Mouse (Mus musculus) urinary bladder, postnatal 4 days (tissue): ENCODE measurements around the gene Baz2b.
A peak's percentile ranks its signal among the peaks of the same experiment; 100 is the strongest.

Experiments used
- DNase-seq, 2 experiments: peaks; one replicate each; pipeline ENCODE4 v3.0.0; 2021 to 2022; ENCODE audit warnings: low spot score in 2 of 2

The Baz2b gene

GRCm38 (mm10) chr2:60209703-60210651 is at the start of gene Baz2b, which contains the start of gene March7:
TSS of gene Baz2b (minus strand) at chr2:60209839.
TSS of gene March7 (plus strand) at chr2:60209887.
- DNase-seq = peak; percentile 86 to 89

DNA sequence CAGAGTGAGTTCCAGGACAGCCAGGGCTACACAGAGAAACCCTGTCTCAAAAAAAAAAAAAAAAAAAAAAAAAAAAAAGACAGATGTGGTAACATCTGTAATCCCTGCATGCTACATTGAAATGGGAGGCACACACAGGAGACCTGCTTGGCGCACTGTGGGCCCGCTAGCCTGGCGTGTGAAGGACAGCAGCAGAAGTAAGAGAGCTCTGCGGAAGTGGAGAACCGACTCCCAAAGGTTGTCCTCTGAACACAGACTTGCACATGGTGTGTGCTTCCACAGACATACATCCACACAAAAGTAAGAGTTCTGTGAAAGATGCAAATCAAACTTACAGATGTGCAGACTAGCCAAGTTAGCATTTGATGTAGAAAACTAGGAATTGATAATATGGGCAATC is 49.5 kb upstream of the Baz2b start:
- no peak for DNase-seq

DNA sequence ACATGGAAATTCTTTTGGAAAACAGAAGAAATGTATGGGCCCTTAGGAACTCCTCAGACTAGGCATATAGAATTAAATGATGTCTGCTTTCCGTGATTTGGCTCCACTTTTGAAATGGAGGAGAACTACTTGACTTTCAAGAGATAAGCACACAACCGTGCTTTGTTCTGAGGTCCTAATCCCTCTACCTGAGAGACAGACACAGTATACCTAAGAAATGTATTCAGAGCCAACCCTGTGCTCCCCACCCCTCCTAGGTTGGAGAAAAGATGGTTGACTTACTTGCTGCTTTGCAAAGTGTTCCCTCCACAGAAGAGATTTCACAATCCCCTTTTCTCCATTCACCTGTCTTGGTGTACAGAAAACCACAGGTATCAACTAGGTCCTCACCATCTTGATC is 47.1 kb upstream of the Baz2b start:
- no peak for DNase-seq

- DNase-seq = no peak
Observed at GRCm38 (mm10) chr2:60253506-60253905, 43.9 kb upstream of the Baz2b start.

DNA sequence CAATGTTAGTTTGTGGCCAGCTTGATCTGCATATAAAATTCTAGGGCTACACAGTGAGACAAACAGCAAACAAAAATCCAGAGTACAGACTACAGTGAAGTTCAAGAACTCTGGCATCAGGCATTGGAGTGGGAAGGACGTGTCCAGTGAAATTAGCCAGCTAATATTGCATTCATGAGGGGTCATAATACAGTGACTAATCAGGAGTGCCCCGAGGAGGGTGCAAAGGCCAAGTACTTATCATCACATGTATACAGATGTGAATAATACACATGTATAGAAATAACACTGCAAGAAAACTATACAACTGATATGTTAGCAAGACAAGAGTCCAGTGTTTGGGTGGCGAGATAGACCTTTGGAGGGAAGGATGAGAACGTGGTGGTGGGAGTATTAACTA is 43.1 kb upstream of the Baz2b start:
- no peak for DNase-seq

DNA sequence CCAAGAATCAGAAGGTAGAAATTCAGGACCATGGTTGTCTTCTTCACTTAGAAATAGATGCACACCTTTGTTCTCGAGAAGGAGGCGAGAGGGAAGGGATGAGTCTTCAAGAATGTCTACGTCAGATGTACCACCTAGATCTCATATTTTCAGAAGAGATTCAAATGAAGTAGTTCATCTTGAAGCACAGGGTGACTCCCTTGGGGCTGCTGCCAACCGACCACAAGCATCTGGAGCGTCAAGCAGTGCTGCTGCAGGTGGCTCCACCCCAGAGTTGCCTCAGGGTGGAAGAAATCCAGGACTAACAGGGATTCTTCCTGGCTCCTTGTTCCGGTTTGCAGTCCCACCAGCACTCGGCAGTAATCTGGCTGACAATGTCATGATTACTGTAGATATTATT is 24.9 kb upstream of the Baz2b start:
- DNase-seq = no peak

DNA sequence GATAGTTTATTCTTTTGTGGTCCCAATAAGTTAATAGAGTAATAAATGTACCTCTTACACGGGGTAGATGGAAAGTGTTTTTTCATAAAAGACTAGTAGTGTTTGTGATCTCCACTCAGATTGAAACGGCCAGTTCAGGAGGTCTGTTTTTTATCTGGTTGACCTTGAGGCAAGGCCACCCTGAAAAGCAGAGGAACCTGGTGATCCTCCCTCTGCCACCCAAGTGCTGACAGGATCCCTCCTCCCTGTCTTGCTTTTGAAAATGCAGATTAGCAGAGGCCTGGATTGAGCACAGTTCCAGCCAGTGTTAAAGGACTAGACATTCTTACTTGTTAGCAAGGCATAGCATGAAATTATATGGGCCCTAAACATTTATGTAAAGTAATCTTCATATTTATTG is 23.5 kb upstream of the Baz2b start:
- no peak for DNase-seq

- DNase-seq = no peak
Observed at GRCm38 (mm10) chr2:60230361-60230760, 20.7 kb upstream of the Baz2b start.

- no peak for DNase-seq
Observed at GRCm38 (mm10) chr2:60228470-60228869, 18.8 kb upstream of the Baz2b start.

DNA sequence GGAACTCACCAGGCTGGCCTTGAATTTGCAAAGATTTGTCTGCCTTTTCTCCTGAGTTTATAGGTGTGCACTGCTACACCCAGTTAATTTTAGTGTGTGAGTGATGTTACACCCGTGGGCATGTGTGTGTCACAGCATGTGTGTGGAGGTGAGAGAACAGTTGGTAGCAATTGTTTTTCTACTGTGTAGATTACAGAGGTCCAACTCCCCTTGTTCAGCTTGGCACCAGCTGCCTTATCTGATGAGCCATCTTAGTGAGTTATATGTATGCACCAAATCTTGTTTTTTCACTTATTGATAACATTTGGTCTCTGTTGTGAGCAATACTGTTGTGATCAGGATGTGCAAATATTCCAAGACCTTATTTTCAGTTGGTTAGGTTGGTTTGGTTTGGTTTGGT is 13.8 kb upstream of the Baz2b start:
- no peak for DNase-seq

DNA sequence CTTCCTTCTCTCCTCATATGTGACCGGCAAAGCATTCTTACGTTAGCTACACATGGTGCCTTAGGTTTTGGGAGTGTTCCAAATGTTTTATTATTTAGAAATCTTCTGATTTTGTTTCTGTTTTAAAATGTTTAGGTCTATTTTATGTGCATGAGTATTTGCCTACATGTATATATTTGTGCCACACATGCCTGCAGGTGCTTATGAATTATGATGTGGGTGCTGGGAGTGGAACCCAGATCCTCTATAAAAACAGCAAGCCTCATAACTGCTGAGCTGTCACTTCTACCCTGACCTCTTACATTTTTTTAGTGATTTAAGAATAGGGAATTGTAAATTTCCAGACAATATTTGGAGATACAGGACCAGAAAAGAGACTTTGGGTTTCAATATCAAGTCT is 12.3 kb upstream of the Baz2b start:
- no peak for DNase-seq

DNA sequence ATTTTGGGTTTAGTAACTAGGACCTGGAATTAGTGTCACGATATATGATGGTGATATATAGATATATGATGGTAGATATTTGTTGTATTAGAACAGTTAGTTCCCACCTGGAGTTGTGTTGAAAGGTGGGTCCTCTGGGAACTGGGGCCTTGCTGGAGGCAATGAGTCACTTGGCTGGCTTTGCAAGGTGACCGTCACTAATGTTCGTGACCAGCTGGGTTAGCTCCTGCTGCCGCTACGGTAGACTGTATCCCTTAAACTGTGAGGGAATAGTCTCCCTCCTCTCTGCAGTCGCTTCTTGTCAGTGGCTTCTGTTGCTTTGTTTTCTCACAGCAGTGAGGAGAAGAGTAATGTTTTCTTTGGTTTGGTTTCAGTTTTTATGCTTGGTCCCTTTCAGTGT is 11.6 kb upstream of the Baz2b start:
- no peak for DNase-seq

- no peak for DNase-seq
Observed at GRCm38 (mm10) chr2:60217620-60218019, 8.0 kb upstream of the Baz2b start.

DNA sequence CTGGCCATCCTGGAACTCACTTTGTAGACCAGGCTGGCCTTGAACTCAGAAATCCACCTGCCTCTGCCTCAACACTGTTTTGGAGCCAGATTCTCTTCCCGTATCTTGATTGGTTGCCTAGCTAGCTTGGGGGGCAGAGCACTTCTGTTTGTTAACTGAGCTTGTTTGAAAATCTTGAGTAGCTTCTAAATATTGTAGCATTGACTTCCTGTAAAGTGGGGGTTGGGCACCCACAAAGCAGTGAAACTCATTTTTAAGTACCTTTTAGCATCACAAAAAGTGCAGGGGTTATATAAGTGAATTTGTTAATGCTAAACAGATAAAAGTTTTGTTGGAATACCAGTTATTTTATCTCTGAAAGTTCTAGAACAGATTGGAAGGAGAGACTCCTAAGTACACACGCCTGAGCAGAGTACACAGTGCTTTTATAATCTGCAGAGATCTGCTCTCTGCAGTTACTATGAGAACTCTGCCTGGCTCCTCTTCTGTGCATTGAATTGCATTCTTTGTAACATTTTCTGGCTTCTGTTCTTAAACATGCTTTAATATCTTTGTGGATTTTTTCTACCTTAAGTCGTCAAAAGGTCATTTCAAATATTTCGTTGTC is 7.0 kb upstream of the Baz2b start:
- no peak for DNase-seq

GRCm38 (mm10) chr2:60214683-60215082 is 5.0 kb upstream of the Baz2b start:
- DNase-seq = no peak

DNA sequence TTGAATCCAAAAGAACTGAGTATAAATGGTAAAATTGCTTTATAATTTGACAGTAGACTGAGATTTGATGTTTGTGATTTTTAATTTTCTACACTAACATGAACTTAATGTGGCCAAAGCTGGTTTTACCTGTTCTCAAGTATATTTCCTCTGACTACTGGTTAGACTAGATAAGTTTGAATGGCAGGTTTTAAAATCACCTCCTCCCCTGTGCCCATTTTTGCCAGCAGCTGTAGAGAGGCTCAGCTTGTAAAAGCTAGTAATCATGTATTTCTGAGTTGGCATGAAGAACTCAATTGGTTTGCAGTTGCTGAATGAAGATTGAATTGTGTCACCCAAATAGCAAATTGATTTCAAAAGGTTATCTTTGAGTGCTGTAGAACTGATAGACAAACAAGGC is 2.8 kb upstream of the Baz2b start:
- DNase-seq = no peak

DNA sequence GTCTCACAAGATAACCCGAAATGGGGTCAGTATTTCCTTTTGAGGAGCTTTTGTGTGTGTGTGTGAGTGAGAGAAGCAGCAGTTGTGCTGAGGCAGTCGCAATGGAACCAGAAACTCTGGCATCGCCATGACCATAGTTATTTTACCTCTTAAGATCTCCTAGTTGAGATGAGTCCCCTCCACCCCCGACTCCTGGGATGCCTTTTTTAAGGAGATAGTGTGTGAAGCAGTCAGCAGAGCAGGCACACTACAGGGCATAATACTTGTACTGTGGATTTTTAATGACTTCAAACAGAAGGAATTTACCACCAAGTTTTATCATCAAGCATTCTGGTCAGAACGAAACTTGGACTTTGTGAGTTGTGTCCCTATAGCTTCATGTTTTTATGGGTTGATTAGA is 1.2 kb upstream of the Baz2b start:
- no peak for DNase-seq

DNA sequence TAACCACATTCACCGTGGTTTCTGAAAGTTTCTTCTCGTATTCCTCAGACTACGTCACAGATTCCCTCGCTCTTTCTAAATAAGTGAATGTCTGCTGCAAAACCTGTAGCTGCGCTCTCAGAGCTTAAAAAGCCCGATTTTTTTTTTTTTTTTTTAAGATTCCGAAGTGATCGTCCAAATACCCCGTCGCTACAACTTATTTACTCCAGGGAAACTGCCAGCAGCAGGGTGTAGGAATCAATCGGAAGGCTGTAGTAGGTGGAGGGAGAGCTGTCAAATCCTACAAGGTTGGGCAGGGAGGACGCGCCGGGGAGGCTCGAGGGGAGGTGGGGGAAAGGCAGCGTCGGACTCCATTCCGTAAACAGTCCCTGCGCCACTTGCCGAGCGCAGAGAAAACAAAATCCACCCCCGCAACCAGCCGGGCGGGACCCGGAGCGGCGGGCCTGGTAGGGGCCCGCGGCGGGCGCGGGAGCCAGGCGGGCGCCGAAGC is 472 bp downstream of the Baz2b start:
- peak in 1 of 2 experiments; percentile 66 for DNase-seq

DNA sequence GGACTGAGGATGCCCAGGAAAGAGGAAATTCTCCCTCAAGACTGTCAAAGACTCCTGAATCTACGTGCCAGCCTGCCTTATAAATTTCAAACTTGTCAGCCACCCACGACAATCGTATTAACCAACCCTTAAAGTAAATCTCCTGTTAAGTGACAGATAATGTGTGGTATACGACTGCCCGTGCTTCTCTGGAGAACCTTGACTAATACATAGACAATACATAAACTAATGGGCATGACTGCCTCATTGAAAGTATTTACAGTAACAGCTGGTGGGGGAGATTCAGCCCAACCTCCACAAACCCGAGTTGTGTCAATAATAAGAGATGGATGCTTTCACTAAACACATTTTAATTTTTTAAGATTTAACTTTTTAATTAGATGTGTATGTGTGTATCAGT is 3.8 kb downstream of the Baz2b start:
- no peak for DNase-seq

- no peak for DNase-seq
Observed at GRCm38 (mm10) chr2:60204162-60204561, 5.5 kb downstream of the Baz2b start.

DNA sequence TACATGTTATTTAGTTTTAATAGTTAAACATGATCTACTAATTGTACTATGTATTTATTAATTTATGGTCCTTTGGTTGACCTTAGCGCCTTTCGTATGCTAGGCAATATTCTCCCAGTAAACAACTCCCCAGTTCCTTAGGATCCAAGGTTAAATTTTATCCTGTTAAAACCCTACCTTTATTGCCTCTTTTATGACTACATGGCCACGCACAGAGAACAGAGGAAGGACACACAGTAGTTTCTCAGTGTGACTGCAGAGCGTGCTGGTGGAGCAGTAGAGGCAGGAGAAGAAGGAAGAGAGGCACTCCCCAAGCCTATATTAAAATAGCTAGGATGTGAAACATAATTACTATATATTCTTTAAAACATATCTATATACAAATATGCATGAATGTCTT is 5.9 kb downstream of the Baz2b start:
- DNase-seq = no peak

GRCm38 (mm10) chr2:60202900-60203530 is 6.6 kb downstream of the Baz2b start:
- no peak for DNase-seq

DNA sequence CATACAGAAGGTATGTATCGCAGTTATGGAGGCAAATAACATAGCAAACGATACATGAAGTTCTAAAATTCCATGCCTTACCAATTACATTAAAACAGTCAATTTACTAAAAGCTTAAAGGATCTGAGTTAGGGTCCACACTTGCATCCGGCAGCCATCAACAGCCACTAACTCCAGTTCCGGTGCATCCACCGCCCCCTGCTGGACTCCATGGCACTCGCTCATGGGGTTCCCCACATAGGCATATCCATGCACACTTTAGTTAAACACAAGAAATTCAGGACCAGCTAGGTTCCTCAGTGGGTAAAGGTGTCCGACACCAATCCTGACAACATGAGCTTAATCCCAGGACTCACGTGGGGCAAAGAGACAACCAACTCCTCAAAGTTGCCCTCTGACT is 9.0 kb downstream of the Baz2b start:
- no peak for DNase-seq
